Mouse (Mus musculus) layer of hippocampus, adult 18-20 months (tissue): Measurements from ENCODE around the gene Hist1h2bh. TPM values are rescaled to one million over a fixed set of nuclear protein-coding genes. Genes with fewer than 3 reads are reported as not detected.

Experiments
- DNase-seq, 2 experiments: peaks; one replicate each; pipeline ENCODE4 v3.0.0; 2022; ENCODE audit warnings: low spot score in 2 of 2
- total RNA-seq, 2 experiments: library from RNA; stranded (reverse); gene quantifications; 2 replicates each; pipeline ENCODE4 v1.2.3; 2021

Gene Hist1h2bh
- total RNA-seq, 2 experiments from 2014 or later = 0.43 to 0.54 TPM

GRCm38 (mm10) chr13:23532262-23533075, 10.7 kb downstream of the Hist1h2bh start:
- DNase-seq = no peak

- peak; percentile 97 to 99 for DNase-seq
Measured at GRCm38 (mm10) chr13:23530901-23531875, 12.0 kb downstream of the Hist1h2bh start, which contains the start of gene Hist1h4h. Hist1h4h (plus strand) TSS chr13:23531050.

- peak; percentile 62 to 90 for DNase-seq
Measured at GRCm38 (mm10) chr13:23530181-23530900, 12.9 kb downstream of the Hist1h2bh start.

GRCm38 (mm10) chr13:23529480-23530165, 13.6 kb downstream of the Hist1h2bh start:
- DNase-seq = no peak

- no peak for DNase-seq
Measured at GRCm38 (mm10) chr13:23529005-23529404, 14.2 kb downstream of the Hist1h2bh start.

GRCm38 (mm10) chr13:23526312-23526711, 16.9 kb downstream of the Hist1h2bh start:
- DNase-seq = peak; percentile 87 to 97

GRCm38 (mm10) chr13:23525901-23526300, 17.3 kb downstream of the Hist1h2bh start:
- no peak for DNase-seq

GRCm38 (mm10) chr13:23524654-23525053, 18.5 kb downstream of the Hist1h2bh start:
- DNase-seq = peak; percentile 66 to 78

- no peak for DNase-seq
Measured at GRCm38 (mm10) chr13:23523976-23524375, 19.2 kb downstream of the Hist1h2bh start.

GRCm38 (mm10) chr13:23521703-23522102, 21.5 kb downstream of the Hist1h2bh start:
- DNase-seq = peak; percentile 51 to 88

GRCm38 (mm10) chr13:23519416-23519815, 23.8 kb downstream of the Hist1h2bh start:
- DNase-seq = peak; percentile 69 to 92

- peak; percentile 72 to 95 for DNase-seq
Measured at GRCm38 (mm10) chr13:23518885-23519284, 24.3 kb downstream of the Hist1h2bh start.

- no peak for DNase-seq
Measured at GRCm38 (mm10) chr13:23518295-23518603, 24.9 kb downstream of the Hist1h2bh start.

GRCm38 (mm10) chr13:23517603-23518294, 25.4 kb downstream of the Hist1h2bh start:
- DNase-seq = peak; percentile 88 to 95

GRCm38 (mm10) chr13:23516822-23517602, 26.2 kb downstream of the Hist1h2bh start:
- DNase-seq = peak; percentile 49 to 89

- DNase-seq = no peak
Measured at GRCm38 (mm10) chr13:23515826-23516620, 27.2 kb downstream of the Hist1h2bh start.

GRCm38 (mm10) chr13:23515281-23515680, 27.9 kb downstream of the Hist1h2bh start:
- DNase-seq = no peak

- DNase-seq = no peak
Measured at GRCm38 (mm10) chr13:23513517-23513916, 29.7 kb downstream of the Hist1h2bh start.
